Mouse (Mus musculus): ENCODE data around the gene Gon7. TPM values are rescaled to one million over a fixed set of nuclear protein-coding genes. Genes with fewer than 3 reads are reported as not detected.

The Gon7 gene
- total RNA-seq, 1 experiment, result 34.2 TPM

DNA sequence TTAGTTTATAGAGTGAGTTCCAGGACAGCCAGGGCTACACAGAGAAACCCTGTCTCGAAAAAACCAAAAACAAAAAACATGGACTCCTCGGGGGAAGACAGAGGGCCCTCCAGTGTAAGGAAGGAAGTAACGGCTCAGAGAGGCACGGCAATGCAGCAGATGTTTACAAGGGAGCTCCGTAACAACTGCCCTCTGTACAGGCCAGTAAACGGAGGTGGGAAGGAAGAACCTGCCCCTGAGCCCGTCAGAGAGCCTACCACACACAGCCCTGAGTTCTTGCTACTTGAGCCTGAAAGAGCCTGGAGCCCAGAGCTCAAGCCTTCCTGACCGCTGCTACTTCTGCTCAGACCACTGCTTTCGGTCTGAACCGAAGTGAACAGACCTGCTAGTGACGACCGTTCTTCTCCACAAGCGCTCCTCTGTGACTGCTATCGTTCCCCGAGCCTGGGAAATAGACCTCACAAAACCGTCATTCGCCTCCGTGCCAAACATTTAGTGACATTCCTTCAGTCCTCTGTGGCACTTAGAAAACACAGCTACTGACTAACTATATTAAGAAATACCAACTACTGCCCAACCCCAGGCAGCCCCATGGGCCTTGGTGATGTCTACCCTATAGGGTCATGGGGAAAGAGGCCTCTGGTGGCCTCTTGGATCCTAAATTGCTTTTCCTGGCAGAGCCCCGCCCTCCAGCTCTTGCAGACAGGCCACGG, 44.3 kb downstream of the Gon7 start:
- H3K4me3 ChIP-seq (ENCODE audit: insufficient read depth in 1 of 2, low read depth in 1 of 2, low read length in 2 of 2, poor library complexity in 1 of 2, severe bottlenecking in 1 of 2), result peak overlapping the region in 1 of 2 experiments; percentile 16; a peak in 1 of 4 replicates
- no peak overlapping the region; the same call in 1 of the 2 replicates for H3K27ac ChIP-seq (ENCODE audit: insufficient read depth, low read depth, low read length, poor library complexity, severe bottlenecking)
- H3K36me3 ChIP-seq (ENCODE audit: control insufficient read depth, insufficient read depth, low read length, poor library complexity, severe bottlenecking), result no peaks in the 10 kb centered on the region
- peak overlapping the region; percentile 19; the same call in 1 of the 2 replicates for H3K9ac ChIP-seq (ENCODE audit: insufficient read depth, low read depth, low read length, poor library complexity, severe bottlenecking)
- H3K9me3 ChIP-seq (ENCODE audit: control insufficient read depth, insufficient read depth, low read depth, low read length), result no peaks in the 10 kb centered on the region
- DNase-seq (ENCODE audit: low read depth, low spot score), result no peak
- in situ Hi-C loops (cut with MboI; ENCODE audit: low sequenced_read_pairs in 2 of 2, unreplicated experiment in 2 of 2), result no loop called here
- H3K4me1 ChIP-seq (ENCODE audit: control insufficient read depth in 2 of 2, insufficient read depth in 2 of 2, low read length in 2 of 2, poor library complexity in 1 of 2), result peaks cover 19 to 26% of the 10 kb centered on the region in 2 experiments
- TF ChIP-seq MAFK (IDR thresholded peaks at IDR 0.05; ENCODE audit: insufficient read depth, low read depth, low read length), result no peak
- no peak for TF ChIP-seq HCFC1 (IDR thresholded peaks at IDR 0.05; ENCODE audit: borderline replicate concordance, insufficient read depth, low read length)
- TF ChIP-seq ZC3H11A (IDR thresholded peaks at IDR 0.05; ENCODE audit: borderline replicate concordance, low read depth, low read length), result no peak
- no peak for TF ChIP-seq ZNF384 (IDR thresholded peaks at IDR 0.05; ENCODE audit: low read depth, low read length)
- TF ChIP-seq CHD2 (IDR thresholded peaks at IDR 0.05; ENCODE audit: low read depth, low read length), result no peak

DNA sequence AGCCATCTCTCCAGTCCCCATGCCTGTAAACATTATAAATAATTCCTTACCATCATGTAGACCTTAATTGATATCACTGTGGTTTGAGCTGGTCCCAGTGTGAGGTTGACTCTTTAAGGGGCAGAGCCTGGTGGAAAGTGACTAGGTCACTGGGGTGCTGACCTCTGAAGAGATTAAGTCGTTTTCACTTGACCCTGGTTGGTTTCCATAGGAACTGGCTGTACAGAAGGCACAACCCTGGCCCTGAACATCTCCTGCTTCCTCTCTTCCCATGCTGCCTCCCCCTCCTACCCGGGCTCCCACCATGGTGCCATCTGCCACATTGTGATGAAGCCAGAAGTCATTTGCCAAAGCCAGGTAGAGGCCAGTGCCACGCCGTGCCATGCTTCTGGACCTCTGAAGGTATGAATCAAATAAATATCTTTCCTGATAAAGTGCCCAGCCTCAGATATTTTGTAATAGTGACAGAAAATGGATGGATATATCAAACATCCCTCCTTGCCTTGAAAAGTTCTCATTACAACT, 46.7 kb downstream of the Gon7 start:
- no peaks in the 10 kb centered on the region for H3K9me3 ChIP-seq (ENCODE audit: control insufficient read depth, insufficient read depth, low read depth, low read length)
- no peak for DNase-seq (ENCODE audit: low read depth, low spot score)
- TF ChIP-seq ZC3H11A (IDR thresholded peaks at IDR 0.05; ENCODE audit: borderline replicate concordance, low read depth, low read length) (no peak), HCFC1 (IDR thresholded peaks at IDR 0.05; ENCODE audit: borderline replicate concordance, insufficient read depth, low read length) (no peak), MAFK (IDR thresholded peaks at IDR 0.05; ENCODE audit: insufficient read depth, low read depth, low read length) (no peak), ZNF384 (IDR thresholded peaks at IDR 0.05; ENCODE audit: low read depth, low read length) (no peak), CHD2 (IDR thresholded peaks at IDR 0.05; ENCODE audit: low read depth, low read length) (no peak)
- in situ Hi-C loops (cut with MboI; ENCODE audit: low sequenced_read_pairs in 2 of 2, unreplicated experiment in 2 of 2), result no loop called here
- H3K4me3 ChIP-seq (ENCODE audit: insufficient read depth in 1 of 2, low read depth in 1 of 2, low read length in 2 of 2, poor library complexity in 1 of 2, severe bottlenecking in 1 of 2), result no peak overlapping the region
- H3K9ac ChIP-seq (ENCODE audit: insufficient read depth, low read depth, low read length, poor library complexity, severe bottlenecking), result no peak overlapping the region
- no peaks in the 10 kb centered on the region for H3K36me3 ChIP-seq (ENCODE audit: control insufficient read depth, insufficient read depth, low read length, poor library complexity, severe bottlenecking)
- no peak overlapping the region for H3K27ac ChIP-seq (ENCODE audit: insufficient read depth, low read depth, low read length, poor library complexity, severe bottlenecking)
- peaks cover 15 to 38% of the 10 kb centered on the region in 2 experiments for H3K4me1 ChIP-seq (ENCODE audit: control insufficient read depth in 2 of 2, insufficient read depth in 2 of 2, low read length in 2 of 2, poor library complexity in 1 of 2)

DNA sequence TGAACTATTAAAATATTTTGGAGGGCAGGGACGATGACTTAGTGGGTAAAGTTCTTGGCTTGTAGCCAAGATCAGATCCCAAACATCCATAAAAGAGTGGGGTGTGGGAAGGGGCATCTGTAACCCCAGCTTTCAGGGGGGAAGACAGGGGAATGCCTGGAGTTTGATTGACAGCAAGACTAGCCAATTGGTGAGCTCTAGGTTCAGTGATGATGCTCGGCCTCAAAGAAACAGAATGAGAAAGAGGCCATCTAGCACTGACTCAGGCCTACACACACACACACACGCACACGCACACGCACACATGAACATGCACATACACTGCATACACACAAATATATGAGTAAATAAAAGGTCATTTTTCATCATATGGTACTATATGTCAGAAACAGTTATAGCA, 47.7 kb downstream of the Gon7 start:
- in situ Hi-C loops (cut with MboI; ENCODE audit: low sequenced_read_pairs in 2 of 2, unreplicated experiment in 2 of 2), result no loop called here
- TF ChIP-seq HCFC1 (IDR thresholded peaks at IDR 0.05; ENCODE audit: borderline replicate concordance, insufficient read depth, low read length) (no peak), MAFK (IDR thresholded peaks at IDR 0.05; ENCODE audit: insufficient read depth, low read depth, low read length) (no peak), ZC3H11A (IDR thresholded peaks at IDR 0.05; ENCODE audit: borderline replicate concordance, low read depth, low read length) (no peak), ZNF384 (IDR thresholded peaks at IDR 0.05; ENCODE audit: low read depth, low read length) (no peak), CHD2 (IDR thresholded peaks at IDR 0.05; ENCODE audit: low read depth, low read length) (no peak)
- Histone ChIP-seq H3K9ac (ENCODE audit: insufficient read depth, low read depth, low read length, poor library complexity, severe bottlenecking) (no peak overlapping the region), H3K4me1 (ENCODE audit: control insufficient read depth in 2 of 2, insufficient read depth in 2 of 2, low read length in 2 of 2, poor library complexity in 1 of 2) (peaks cover 15 to 39% of the 10 kb centered on the region in 2 experiments), H3K36me3 (ENCODE audit: control insufficient read depth, insufficient read depth, low read length, poor library complexity, severe bottlenecking) (no peaks in the 10 kb centered on the region), H3K9me3 (ENCODE audit: control insufficient read depth, insufficient read depth, low read depth, low read length) (no peaks in the 10 kb centered on the region), H3K27ac (ENCODE audit: insufficient read depth, low read depth, low read length, poor library complexity, severe bottlenecking) (no peak overlapping the region), H3K4me3 (ENCODE audit: insufficient read depth in 1 of 2, low read depth in 1 of 2, low read length in 2 of 2, poor library complexity in 1 of 2, severe bottlenecking in 1 of 2) (no peak overlapping the region)
- no peak for DNase-seq (ENCODE audit: low read depth, low spot score)

DNA sequence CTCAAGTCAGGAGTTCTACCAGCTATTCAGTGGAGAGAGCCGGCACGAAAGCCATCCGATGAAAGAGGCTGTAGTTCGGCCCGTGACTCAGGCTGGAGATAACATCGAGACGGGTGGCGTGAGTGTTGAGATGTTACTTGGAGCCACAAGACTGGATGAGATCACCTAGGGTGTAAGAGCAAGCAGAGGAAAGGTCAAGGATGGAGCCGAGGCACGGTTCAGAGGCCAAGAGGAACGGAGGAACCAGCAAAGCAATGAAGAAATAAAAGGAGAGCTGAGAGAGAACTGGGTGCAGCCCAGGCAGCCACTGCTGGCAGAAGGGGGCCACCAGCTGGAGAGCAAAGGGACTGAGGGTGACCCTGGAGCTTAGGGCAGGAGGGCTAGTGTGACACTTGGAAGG, 49.4 kb downstream of the Gon7 start:
- DNase-seq (ENCODE audit: low read depth, low spot score), result no peak
- Histone ChIP-seq H3K9ac (ENCODE audit: insufficient read depth, low read depth, low read length, poor library complexity, severe bottlenecking) (peak overlapping the region; percentile 63), H3K27ac (ENCODE audit: insufficient read depth, low read depth, low read length, poor library complexity, severe bottlenecking) (peak overlapping the region; percentile 34; the same call in 1 of the 2 replicates), H3K9me3 (ENCODE audit: control insufficient read depth, insufficient read depth, low read depth, low read length) (no peaks in the 10 kb centered on the region), H3K36me3 (ENCODE audit: control insufficient read depth, insufficient read depth, low read length, poor library complexity, severe bottlenecking) (no peaks in the 10 kb centered on the region), H3K4me3 (ENCODE audit: insufficient read depth in 1 of 2, low read depth in 1 of 2, low read length in 2 of 2, poor library complexity in 1 of 2, severe bottlenecking in 1 of 2) (no peak overlapping the region), H3K4me1 (ENCODE audit: control insufficient read depth in 2 of 2, insufficient read depth in 2 of 2, low read length in 2 of 2, poor library complexity in 1 of 2) (peaks cover 8 to 32% of the 10 kb centered on the region in 2 experiments; a peak in 3 of 4 replicates)
- no peak for TF ChIP-seq ZC3H11A (IDR thresholded peaks at IDR 0.05; ENCODE audit: borderline replicate concordance, low read depth, low read length)
- TF ChIP-seq HCFC1 (IDR thresholded peaks at IDR 0.05; ENCODE audit: borderline replicate concordance, insufficient read depth, low read length), result no peak
- TF ChIP-seq CHD2 (IDR thresholded peaks at IDR 0.05; ENCODE audit: low read depth, low read length), result no peak
- no peak for TF ChIP-seq ZNF384 (IDR thresholded peaks at IDR 0.05; ENCODE audit: low read depth, low read length)
- no peak for TF ChIP-seq MAFK (IDR thresholded peaks at IDR 0.05; ENCODE audit: insufficient read depth, low read depth, low read length)
- in situ Hi-C loops (cut with MboI; ENCODE audit: low sequenced_read_pairs in 2 of 2, unreplicated experiment in 2 of 2), result no loop called here
